Mouse (Mus musculus): ENCODE results near the gene Ncmap. TPM values are rescaled to one million over a fixed set of nuclear protein-coding genes. Genes with fewer than 3 reads are reported as not detected.

The Ncmap gene
- polyA plus RNA-seq, 1 experiment = 2.1 TPM

DNA sequence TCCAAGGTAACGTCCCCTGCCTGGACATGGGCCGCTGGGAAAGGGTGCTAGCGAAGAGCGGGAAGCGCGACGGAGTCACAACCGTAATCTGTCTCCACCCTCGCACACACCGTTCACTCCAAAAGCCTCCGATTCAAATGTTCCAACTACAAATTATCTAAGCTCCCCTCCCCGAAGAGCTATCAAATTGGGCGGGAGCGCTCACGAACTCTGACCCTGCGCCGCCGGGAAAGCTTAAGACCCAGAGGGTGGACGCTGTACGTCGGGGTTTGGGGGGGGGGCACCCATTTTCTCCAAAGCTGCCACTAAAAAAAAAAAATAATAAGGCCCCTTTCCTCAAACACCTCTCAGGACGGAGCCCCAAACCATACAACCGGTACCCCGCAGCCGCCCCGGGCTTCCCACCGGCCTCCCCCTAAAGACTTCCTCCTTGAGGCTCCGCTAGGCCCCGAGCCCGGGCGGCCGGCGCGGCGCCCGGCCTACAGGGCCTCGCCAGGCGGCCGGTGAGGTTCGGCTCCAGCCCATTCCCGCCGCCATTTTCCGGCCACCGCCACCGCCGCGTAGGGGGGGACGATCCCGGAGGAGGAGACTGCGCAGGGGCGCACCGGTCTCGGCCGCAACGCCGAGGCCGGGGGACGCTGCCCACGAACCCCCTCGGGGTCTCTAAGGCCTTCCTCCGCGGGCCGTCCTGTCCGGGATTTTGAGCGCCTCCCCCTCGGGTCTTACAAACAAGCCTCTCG, 45.5 kb downstream of the Ncmap start:
- Histone ChIP-seq H3K4me1 (ENCODE audit: control insufficient read depth, insufficient read depth, low read length) (peaks cover 9% of the 10 kb centered on the region), H3K36me3 (ENCODE audit: control insufficient read depth, insufficient read depth, low read length) (no peaks in the 10 kb centered on the region), H3K27me3 (ENCODE audit: control insufficient read depth, insufficient read depth, low read length) (no peaks in the 10 kb centered on the region), H3K4me3 (ENCODE audit: control insufficient read depth, low read depth, low read length) (peak overlapping the region; percentile 98), H3K27ac (ENCODE audit: control insufficient read depth, insufficient read depth, low read depth, low read length) (peak overlapping the region; percentile 94)
- no peak for TF ChIP-seq POLR2A (IDR thresholded peaks at IDR 0.05; ENCODE audit: control insufficient read depth, low read depth, low read length)
- no peak for TF ChIP-seq CTCF (IDR thresholded peaks at IDR 0.05; ENCODE audit: control insufficient read depth, insufficient read depth, insufficient replicate concordance, low read depth, low read length)

DNA sequence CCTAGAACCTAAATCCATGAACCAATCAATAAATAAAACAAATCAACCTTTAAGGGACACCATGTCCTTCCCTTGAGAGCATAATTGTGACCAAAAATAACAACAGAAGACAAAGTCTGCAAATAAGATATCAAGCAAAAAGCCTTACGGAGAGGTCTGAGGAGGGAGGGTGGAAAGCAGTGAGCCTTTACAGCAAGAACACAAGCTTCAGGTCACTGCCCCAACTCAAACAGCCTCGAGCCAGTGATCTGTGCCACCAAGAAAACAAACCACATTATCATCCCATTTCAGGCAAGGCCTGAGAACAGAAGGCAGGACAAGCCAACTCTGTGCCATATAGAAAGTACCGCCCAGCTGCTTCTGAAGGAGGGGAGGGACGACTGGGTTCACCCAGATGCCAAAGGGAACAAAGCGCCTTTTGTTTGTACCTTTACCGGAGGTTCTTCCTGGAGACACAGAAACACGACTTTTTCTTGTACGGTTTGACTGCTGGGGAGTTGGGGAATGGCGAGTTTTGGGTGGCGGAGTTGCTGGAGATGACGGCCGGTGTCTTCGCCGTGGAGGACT, 60.6 kb downstream of the Ncmap start:
- H3K27ac ChIP-seq (ENCODE audit: control insufficient read depth, insufficient read depth, low read depth, low read length) = no peak overlapping the region
- TF ChIP-seq POLR2A (IDR thresholded peaks at IDR 0.05; ENCODE audit: control insufficient read depth, low read depth, low read length) (no peak), CTCF (IDR thresholded peaks at IDR 0.05; ENCODE audit: control insufficient read depth, insufficient read depth, insufficient replicate concordance, low read depth, low read length) (no peak)
- H3K36me3 ChIP-seq (ENCODE audit: control insufficient read depth, insufficient read depth, low read length) = peaks cover 3% of the 10 kb centered on the region
- no peak overlapping the region for H3K4me3 ChIP-seq (ENCODE audit: control insufficient read depth, low read depth, low read length)
- H3K27me3 ChIP-seq (ENCODE audit: control insufficient read depth, insufficient read depth, low read length) = no peaks in the 10 kb centered on the region
- no peaks in the 10 kb centered on the region for H3K4me1 ChIP-seq (ENCODE audit: control insufficient read depth, insufficient read depth, low read length)

DNA sequence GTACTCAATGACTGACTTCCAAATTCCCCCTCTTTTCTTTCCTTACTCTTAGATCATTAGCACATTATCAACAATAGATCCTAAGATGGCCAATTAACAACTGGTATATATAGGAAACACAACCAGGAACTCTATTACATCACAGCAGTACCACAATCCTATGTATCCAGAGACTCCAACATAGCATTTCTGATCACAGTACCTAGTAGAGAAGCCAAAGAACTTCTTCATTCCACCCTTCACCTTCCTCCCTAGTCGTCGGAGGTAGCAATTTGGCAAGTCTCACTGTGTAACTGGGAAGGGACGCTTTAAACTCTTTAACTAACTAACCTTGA, 62.0 kb downstream of the Ncmap start:
- H3K27ac ChIP-seq (ENCODE audit: control insufficient read depth, insufficient read depth, low read depth, low read length) = no peak overlapping the region

DNA sequence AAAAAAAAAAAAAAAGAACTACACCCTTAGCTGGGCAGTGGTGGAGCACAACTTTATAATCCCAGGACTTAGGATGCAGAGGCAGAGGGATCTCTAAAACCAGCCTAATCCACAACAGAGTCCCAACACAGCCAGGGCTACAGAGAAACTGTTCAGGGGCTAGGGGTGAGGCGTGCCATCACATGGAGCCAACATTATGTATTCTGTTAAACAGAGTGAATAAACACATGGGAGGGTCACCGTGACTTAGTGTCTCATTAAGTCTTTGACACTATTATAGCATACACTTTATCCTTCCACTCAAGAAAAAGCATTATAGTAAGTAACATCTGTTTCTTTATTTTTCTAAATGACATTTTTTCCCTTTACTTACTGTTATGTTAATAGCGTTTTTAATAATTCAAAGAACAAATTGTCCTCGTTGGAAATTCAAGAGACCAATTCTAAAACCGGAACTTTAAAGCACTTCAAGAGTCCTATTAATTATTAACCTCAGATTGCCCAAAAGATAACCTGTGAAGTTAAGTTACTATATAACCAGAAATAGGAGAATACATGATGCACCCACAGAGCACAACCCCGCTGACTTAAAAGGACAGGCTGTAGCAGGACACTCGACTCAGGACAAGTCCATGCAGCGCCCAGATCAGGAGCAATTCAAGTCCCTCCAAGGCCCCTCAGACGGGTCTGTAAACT, 62.6 kb downstream of the Ncmap start:
- Histone ChIP-seq H3K4me1 (ENCODE audit: control insufficient read depth, insufficient read depth, low read length) (no peaks in the 10 kb centered on the region), H3K27ac (ENCODE audit: control insufficient read depth, insufficient read depth, low read depth, low read length) (no peak overlapping the region), H3K36me3 (ENCODE audit: control insufficient read depth, insufficient read depth, low read length) (peaks cover 1% of the 10 kb centered on the region; the same call in 1 of the 2 replicates), H3K4me3 (ENCODE audit: control insufficient read depth, low read depth, low read length) (no peak overlapping the region), H3K27me3 (ENCODE audit: control insufficient read depth, insufficient read depth, low read length) (no peaks in the 10 kb centered on the region)
- no peak for TF ChIP-seq POLR2A (IDR thresholded peaks at IDR 0.05; ENCODE audit: control insufficient read depth, low read depth, low read length)
- no peak for TF ChIP-seq CTCF (IDR thresholded peaks at IDR 0.05; ENCODE audit: control insufficient read depth, insufficient read depth, insufficient replicate concordance, low read depth, low read length)

More for the DNA sequence above, 62.0 kb downstream of the Ncmap start:
- no peak for TF ChIP-seq CTCF (IDR thresholded peaks at IDR 0.05; ENCODE audit: control insufficient read depth, insufficient read depth, insufficient replicate concordance, low read depth, low read length)
- TF ChIP-seq POLR2A (IDR thresholded peaks at IDR 0.05; ENCODE audit: control insufficient read depth, low read depth, low read length) = no peak
- H3K27me3 ChIP-seq (ENCODE audit: control insufficient read depth, insufficient read depth, low read length) = no peaks in the 10 kb centered on the region
- no peak overlapping the region for H3K4me3 ChIP-seq (ENCODE audit: control insufficient read depth, low read depth, low read length)
- no peaks in the 10 kb centered on the region for H3K4me1 ChIP-seq (ENCODE audit: control insufficient read depth, insufficient read depth, low read length)
- H3K36me3 ChIP-seq (ENCODE audit: control insufficient read depth, insufficient read depth, low read length) = peaks cover 3% of the 10 kb centered on the region

DNA sequence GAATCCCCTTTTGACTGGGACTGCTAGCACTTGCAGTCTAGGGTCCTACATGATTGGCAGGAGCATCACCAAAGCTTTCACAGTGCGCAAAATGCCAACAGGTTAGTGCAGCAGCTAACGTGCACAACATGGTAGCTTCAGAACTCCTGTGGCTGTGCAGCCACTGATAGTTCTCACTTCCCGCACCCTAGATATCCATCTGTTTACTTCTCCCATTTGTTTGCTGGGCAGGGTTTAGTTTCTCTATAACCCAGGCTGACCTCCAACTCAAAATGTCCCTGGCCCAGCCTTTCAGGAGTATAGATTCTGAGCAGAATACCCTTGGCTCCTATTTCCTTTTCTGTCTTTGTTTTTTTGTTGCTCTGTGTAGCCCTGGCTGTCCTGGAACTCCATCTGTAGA, 71.6 kb downstream of the Ncmap start:
- no peak for TF ChIP-seq POLR2A (IDR thresholded peaks at IDR 0.05; ENCODE audit: control insufficient read depth, low read depth, low read length)
- no peak for TF ChIP-seq CTCF (IDR thresholded peaks at IDR 0.05; ENCODE audit: control insufficient read depth, insufficient read depth, insufficient replicate concordance, low read depth, low read length)
- Histone ChIP-seq H3K36me3 (ENCODE audit: control insufficient read depth, insufficient read depth, low read length) (peaks cover 7% of the 10 kb centered on the region), H3K27ac (ENCODE audit: control insufficient read depth, insufficient read depth, low read depth, low read length) (no peak overlapping the region), H3K4me1 (ENCODE audit: control insufficient read depth, insufficient read depth, low read length) (no peaks in the 10 kb centered on the region), H3K27me3 (ENCODE audit: control insufficient read depth, insufficient read depth, low read length) (no peaks in the 10 kb centered on the region), H3K4me3 (ENCODE audit: control insufficient read depth, low read depth, low read length) (no peak overlapping the region)

DNA sequence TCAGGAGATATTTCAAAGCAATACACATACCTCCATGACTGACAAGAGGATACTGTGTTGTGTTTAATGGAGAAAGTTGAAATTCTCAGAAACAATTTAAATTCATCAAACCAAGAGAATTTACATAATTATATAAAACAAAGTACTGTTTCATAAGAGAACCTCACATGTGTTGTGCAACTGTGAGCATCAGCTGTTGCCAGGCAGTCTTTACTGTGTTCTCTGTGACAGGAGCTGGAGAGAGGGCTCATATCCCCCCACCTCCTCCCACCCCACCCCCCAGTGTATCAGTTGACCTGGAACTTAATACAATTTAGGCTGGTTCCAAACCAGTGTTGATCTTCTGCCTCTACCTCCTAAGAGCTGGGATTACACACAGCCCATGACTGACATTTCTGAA, 72.0 kb downstream of the Ncmap start:
- H3K27me3 ChIP-seq (ENCODE audit: control insufficient read depth, insufficient read depth, low read length) = no peaks in the 10 kb centered on the region
- TF ChIP-seq CTCF (IDR thresholded peaks at IDR 0.05; ENCODE audit: control insufficient read depth, insufficient read depth, insufficient replicate concordance, low read depth, low read length) = no peak
- no peak for TF ChIP-seq POLR2A (IDR thresholded peaks at IDR 0.05; ENCODE audit: control insufficient read depth, low read depth, low read length)
- no peak overlapping the region for H3K4me3 ChIP-seq (ENCODE audit: control insufficient read depth, low read depth, low read length)
- no peaks in the 10 kb centered on the region for H3K4me1 ChIP-seq (ENCODE audit: control insufficient read depth, insufficient read depth, low read length)
- peaks cover 9% of the 10 kb centered on the region for H3K36me3 ChIP-seq (ENCODE audit: control insufficient read depth, insufficient read depth, low read length)
- H3K27ac ChIP-seq (ENCODE audit: control insufficient read depth, insufficient read depth, low read depth, low read length) = no peak overlapping the region

DNA sequence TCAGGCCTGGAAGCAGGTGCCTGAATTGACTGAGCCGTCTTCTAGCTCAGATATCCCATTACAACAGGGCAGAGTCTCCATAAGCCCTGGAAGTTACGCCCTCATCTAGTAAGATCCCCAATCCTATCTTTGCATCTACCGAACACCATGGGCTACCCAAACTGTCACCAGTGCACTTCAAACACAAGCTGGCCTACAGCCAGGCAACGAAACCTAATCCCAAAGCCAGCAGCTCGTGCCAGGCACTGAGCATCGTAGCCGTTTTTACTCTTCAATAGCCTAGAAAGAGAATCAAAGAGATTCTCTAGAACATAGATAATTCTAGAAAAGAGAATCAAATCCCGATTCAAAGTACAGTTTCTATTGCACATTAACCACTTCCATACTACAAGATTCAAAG, 75.0 kb downstream of the Ncmap start:
- Histone ChIP-seq H3K4me1 (ENCODE audit: control insufficient read depth, insufficient read depth, low read length) (no peaks in the 10 kb centered on the region), H3K36me3 (ENCODE audit: control insufficient read depth, insufficient read depth, low read length) (peaks cover 11% of the 10 kb centered on the region), H3K4me3 (ENCODE audit: control insufficient read depth, low read depth, low read length) (no peak overlapping the region), H3K27ac (ENCODE audit: control insufficient read depth, insufficient read depth, low read depth, low read length) (no peak overlapping the region), H3K27me3 (ENCODE audit: control insufficient read depth, insufficient read depth, low read length) (no peaks in the 10 kb centered on the region)
- TF ChIP-seq CTCF (IDR thresholded peaks at IDR 0.05; ENCODE audit: control insufficient read depth, insufficient read depth, insufficient replicate concordance, low read depth, low read length) (no peak), POLR2A (IDR thresholded peaks at IDR 0.05; ENCODE audit: control insufficient read depth, low read depth, low read length) (no peak)

Other genes starting within 250 kb of the Ncmap start
- 20.9 and 21.0 TPM in 2 replicates for gene Clic4, start 125.4 kb downstream of the Ncmap start, polyA plus RNA-seq (2012; rRNA removed)
- gene Srrm1, start 44.9 kb downstream of the Ncmap start, polyA plus RNA-seq (2012; rRNA removed) = 23.5 and 25.7 TPM in 2 replicates
- 2.6 and 3.0 TPM in 2 replicates for gene Rcan3, start 35.6 kb upstream of the Ncmap start, polyA plus RNA-seq (2012; rRNA removed)
- 119 and 126 TPM in 2 replicates for gene Stpg1, start 96.6 kb upstream of the Ncmap start, polyA plus RNA-seq (2012; rRNA removed)
- gene Nipal3, start 96.8 kb upstream of the Ncmap start, polyA plus RNA-seq (2012; rRNA removed) = 4.2 and 4.6 TPM in 2 replicates
- 0.64 and 0.69 TPM in 2 replicates for gene Grhl3, start 175.4 kb upstream of the Ncmap start, polyA plus RNA-seq (2012; rRNA removed)